Mouse (Mus musculus) kidney, adult 10 weeks (tissue): Measurements from ENCODE around the gene Cep250. TPM values are rescaled to one million over a fixed set of nuclear protein-coding genes. Genes with fewer than 3 reads are reported as not detected.

Source experiments
- polyA plus RNA-seq: library from polyadenylated mRNA; stranded (reverse); fragments of 350-450 nt; fragmentation: Illumina TruSeq; extraction: RNeasy Lipid Tissue Mini Kit (QIAGEN cat#74804); gene quantifications from one replicate; pipeline ENCODE4 v1.2.3, GENCODE M21; 2014; ENCODE audit warnings: low read depth, low replicate concordance

Gene Cep250
- polyA plus RNA-seq, result 1.3 TPM

GRCm38 (mm10) chr2:155956134-155957059 lies at the start of gene Cep250:
TSS of gene Cep250 (plus strand) at chr2:155956458.

DNA sequence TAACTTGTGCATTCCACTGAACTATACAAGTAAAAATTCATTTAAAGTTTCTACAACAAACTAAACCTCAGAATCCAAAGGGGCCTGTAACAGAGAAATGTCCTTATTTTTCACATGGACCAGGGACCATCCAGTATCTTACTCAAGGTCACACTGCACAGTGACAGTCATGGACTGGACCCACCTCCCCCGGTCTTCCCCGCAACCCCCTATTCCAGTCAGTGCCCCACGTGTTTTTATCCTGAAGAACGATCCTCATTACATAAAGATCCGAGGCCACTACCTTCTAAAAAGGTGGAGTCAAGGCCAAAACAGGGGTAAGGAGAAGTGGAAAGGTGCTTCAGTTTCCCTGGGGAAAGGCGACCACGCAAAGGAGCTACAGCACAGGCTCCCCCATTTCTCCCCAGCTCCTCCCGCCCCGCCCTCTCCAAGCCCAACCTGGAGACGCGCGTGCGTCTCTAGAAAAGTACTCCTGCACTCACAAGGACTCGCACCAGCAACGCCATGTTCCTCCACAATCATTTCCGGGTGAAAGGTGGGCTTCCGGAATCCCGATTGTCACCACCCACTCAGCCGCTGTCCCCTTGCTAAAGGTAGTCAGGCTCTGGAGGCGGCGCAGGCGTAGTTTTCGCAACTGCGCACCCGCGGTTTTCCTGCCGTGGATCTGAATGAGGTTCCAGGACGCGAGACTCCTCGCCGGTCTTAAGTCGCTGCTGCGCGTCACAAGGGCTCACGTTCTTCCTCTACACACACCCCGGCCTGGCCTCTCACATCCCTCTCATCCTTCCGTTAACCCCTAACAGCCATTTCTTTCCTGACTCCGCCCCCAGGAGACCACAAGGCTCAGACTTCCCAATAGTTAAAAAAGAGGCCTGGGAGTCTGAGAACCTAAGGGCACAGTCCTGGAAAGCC lies 26.5 kb upstream of the Cep250 start, which contains the start of gene Uqcc1:
Uqcc1 (minus strand) TSS at position 780 of the 912 bp plus-strand sequence.

GRCm38 (mm10) chr2:155940681-155941080 lies 15.6 kb upstream of the Cep250 start, which contains the start of gene Gm15557:
TSS of gene Gm15557 (plus strand) at chr2:155940728.

DNA sequence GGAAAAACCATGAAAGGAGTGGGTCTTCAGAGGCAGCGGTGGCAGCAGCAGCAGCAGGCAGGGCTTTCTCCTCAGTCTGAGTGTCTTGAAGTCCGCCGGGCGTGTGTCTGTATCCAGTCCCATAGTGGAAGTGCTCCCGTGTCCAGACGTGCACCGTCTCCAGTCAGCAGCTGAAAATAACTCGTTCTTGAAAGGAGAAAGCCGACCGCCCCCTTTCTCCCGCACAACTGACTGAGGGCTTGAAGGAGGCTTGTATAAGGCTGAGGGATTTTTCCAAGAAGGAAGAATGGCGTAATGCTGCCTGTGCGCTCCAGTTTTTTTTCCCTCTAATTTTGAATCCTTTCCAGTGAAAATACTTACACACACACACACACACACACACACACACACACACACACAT lies 11.1 kb upstream of the Cep250 start, which contains the start of gene Gdf5:
Gdf5 (minus strand) TSS at position 244 of the 400 bp plus-strand sequence.

GRCm38 (mm10) chr2:156007888-156008532 lies 51.8 kb downstream of the Cep250 start, which contains the start of the genes 6430550D23Rik and Ergic3:
TSS of gene 6430550D23Rik (minus strand) at chr2:156007977.
TSS of gene Ergic3 (plus strand) at chr2:156008045.

Other genes starting within 250 kb of the Cep250 start
- gene Edem2, start 227.0 kb upstream of the Cep250 start, polyA plus RNA-seq, result 9.0 TPM
- not detected for gene Gm17581, start 220.6 kb upstream of the Cep250 start, polyA plus RNA-seq
- 1.3 TPM for gene Procr, start 205.3 kb upstream of the Cep250 start, polyA plus RNA-seq
- gene Mmp24, start 181.1 kb upstream of the Cep250 start, polyA plus RNA-seq, result not detected
- 15.5 TPM for gene BC029722, start 137.0 kb upstream of the Cep250 start, polyA plus RNA-seq
- gene Eif6, start 129.5 kb upstream of the Cep250 start, polyA plus RNA-seq, result 5.1 TPM
- gene Fam83c, start 121.6 kb upstream of the Cep250 start, polyA plus RNA-seq, result not detected
- gene Uqcc1, start 26.1 kb upstream of the Cep250 start, polyA plus RNA-seq, result 78.5 TPM
- not detected for gene Gm15557, start 15.7 kb upstream of the Cep250 start, polyA plus RNA-seq
- not detected for gene Gdf5, start 11.1 kb upstream of the Cep250 start, polyA plus RNA-seq
- 1.7 TPM for gene 6430550D23Rik, start 51.5 kb downstream of the Cep250 start, polyA plus RNA-seq
- gene Ergic3, start 51.6 kb downstream of the Cep250 start, polyA plus RNA-seq, result 11.2 TPM
- gene Fer1l4, start 96.5 kb downstream of the Cep250 start, polyA plus RNA-seq, result not detected
- gene Spag4, start 108.7 kb downstream of the Cep250 start, polyA plus RNA-seq, result 0.16 TPM
- 34.0 TPM for gene Cpne1, start 155.5 kb downstream of the Cep250 start, polyA plus RNA-seq
- gene Rbm12, start 155.5 kb downstream of the Cep250 start, polyA plus RNA-seq, result 16.5 TPM
- 10.1 TPM for gene Gm28036, start 170.6 kb downstream of the Cep250 start, polyA plus RNA-seq
- 15.3 TPM for gene Romo1, start 187.6 kb downstream of the Cep250 start, polyA plus RNA-seq
- gene Nfs1, start 187.7 kb downstream of the Cep250 start, polyA plus RNA-seq, result 185 TPM
- gene Rbm39, start 223.8 kb downstream of the Cep250 start, polyA plus RNA-seq, result 423 TPM
- gene Phf20, start 240.0 kb downstream of the Cep250 start, polyA plus RNA-seq, result 31.1 TPM